In genomic region chr11:58103344-58103653, GRCm38 (mm10) we compare ENCODE assay signal across 8 mouse cellular contexts. TPM values are rescaled to one million over a fixed set of nuclear protein-coding genes. Genes with fewer than 3 reads are reported as not detected.
DNase-seq lines count a peak whose midpoint lies in the region; ATAC-seq and TF ChIP-seq lines count a peak whose summit lies in the region.

No protein-coding gene starts in this region.

- H3K36me3 ChIP-seq in intestine, embryonic 15.5 days = 0 out of 2 replicates have a peak, but pooled peaks cover 1% of the 10 kb centered on the region
- no peaks in the 10 kb centered on the region for H3K36me3 ChIP-seq in neural tube, embryonic 14.5 days (ENCODE audit: control insufficient read depth, insufficient read depth, low read length)

- no peaks in the 10 kb centered on the region for H3K27me3 ChIP-seq in cerebellum, adult 2 months (ENCODE audit: control insufficient read depth, insufficient read depth, low read length)
- no peaks in the 10 kb centered on the region for H3K27me3 ChIP-seq in intestine, embryonic 15.5 days (replicated peaks)
- H3K27me3 ChIP-seq in neural tube, embryonic 14.5 days (ENCODE audit: control insufficient read depth, insufficient read depth, low read length) = no peaks in the 10 kb centered on the region; the same call in 1 of the 2 replicates

- no peak for TF ChIP-seq POLR2A in cerebellum, adult 2 months (IDR thresholded peaks at IDR 0.05; ENCODE audit: borderline replicate concordance, insufficient read depth, low read length)

- H3K9ac ChIP-seq in intestine, embryonic 15.5 days = peak overlapping the region; percentile 46
- peak overlapping the region; percentile 88 for H3K9ac ChIP-seq in neural tube, embryonic 14.5 days (replicated peaks; ENCODE audit: low read depth, low read length)

- H3K4me2 ChIP-seq in intestine, embryonic 15.5 days (replicated peaks) = peak overlapping the region; percentile 72
- peak overlapping the region; percentile 76 for H3K4me2 ChIP-seq in neural tube, embryonic 14.5 days (ENCODE audit: low read depth, low read length)

- H3K27ac ChIP-seq in cerebellum, adult 2 months (ENCODE audit: insufficient read depth, low read length) = peak overlapping the region; percentile 67
- H3K27ac ChIP-seq in intestine, embryonic 15.5 days = peak overlapping the region; percentile 95
- peak overlapping the region; percentile 63 for H3K27ac ChIP-seq in neural tube, embryonic 14.5 days (ENCODE audit: low read depth, low read length)

- 63% methylated on average over 13 of the region's 13 CpGs for WGBS in cerebellum, adult 2 months
- WGBS in intestine, embryonic 15.5 days = 56% methylated on average over 13 of the region's 13 CpGs
- 53% methylated on average over 13 of the region's 13 CpGs for WGBS in neural tube, embryonic 14.5 days

- no peak; the same call in 1 of the 2 replicates for ATAC-seq in intestine, embryonic 15.5 days
- peak; percentile 39 for ATAC-seq in neural tube, embryonic 14.5 days (ENCODE audit: low read depth)

- no peak for TF ChIP-seq CTCF in cerebellum, adult 2 months (IDR thresholded peaks at IDR 0.05; ENCODE audit: borderline replicate concordance, insufficient read depth, low read depth, low read length)

- no peaks in the 10 kb centered on the region for H3K9me3 ChIP-seq in intestine, embryonic 15.5 days
- H3K9me3 ChIP-seq in neural tube, embryonic 14.5 days (ENCODE audit: control insufficient read depth, low read length) = no peaks in the 10 kb centered on the region

- H3K4me1 ChIP-seq in cerebellum, adult 2 months (ENCODE audit: control insufficient read depth, insufficient read depth, low read length) = peaks cover 5% of the 10 kb centered on the region; the same call in 1 of the 2 replicates
- peaks cover 11% of the 10 kb centered on the region for H3K4me1 ChIP-seq in intestine, embryonic 15.5 days (replicated peaks)
- peaks cover 16% of the 10 kb centered on the region for H3K4me1 ChIP-seq in neural tube, embryonic 14.5 days (ENCODE audit: control insufficient read depth, insufficient read depth, low read length)

- DNase-seq in cerebellum, adult 2 months = no peak
- no peak for DNase-seq in cerebellum, postnatal 36 days
- peak; percentile 8 for DNase-seq in right cerebral cortex, adult 18-20 months
- DNase-seq in right cerebral cortex, postnatal 10 days (ENCODE audit: low spot score in 2 of 2) = no peak
- DNase-seq in right cerebral cortex, postnatal 4 days = no peak
- DNase-seq in spleen, postnatal 14 days (ENCODE audit: low spot score in 2 of 2) = no peak

- H3K4me3 ChIP-seq in cerebellum, adult 2 months (replicated peaks; ENCODE audit: insufficient read depth, low read depth, low read length) = peak overlapping the region; percentile 65
- peak overlapping the region; percentile 97 for H3K4me3 ChIP-seq in intestine, embryonic 15.5 days (replicated peaks)
- H3K4me3 ChIP-seq in neural tube, embryonic 14.5 days (ENCODE audit: low read depth, low read length) = peak overlapping the region; percentile 90

RNA-seq across cellular contexts. Expression of gene Cnot8, which starts 0.7 kb away (rescaled TPM):
- polyA plus RNA-seq in cerebellum, adult 2 months (2012; rRNA removed) = 80.3 and 82.8 TPM in 2 replicates
- 78.3 and 79.4 TPM in 2 replicates for polyA plus RNA-seq in intestine, embryonic 15.5 days (2015; fragmentation: Nextera tagmentation; extraction: Ambion mirVana)
- polyA plus RNA-seq in neural tube, embryonic 14.5 days (2014; fragmentation: Nextera tagmentation; extraction: Ambion mirVana) = 107 and 112 TPM in 2 replicates

RNA-seq across cellular contexts. Expression of gene Gm12248, which starts 10.4 kb away (rescaled TPM):
- not detected in 2 replicates for polyA plus RNA-seq in cerebellum, adult 2 months (2012; rRNA removed)
- polyA plus RNA-seq in intestine, embryonic 15.5 days (2015; fragmentation: Nextera tagmentation; extraction: Ambion mirVana) = not detected in 2 replicates
- not detected in 2 replicates for polyA plus RNA-seq in neural tube, embryonic 14.5 days (2014; fragmentation: Nextera tagmentation; extraction: Ambion mirVana)
